Mouse (Mus musculus) bone marrow macrophage, adult 2 months (primary cell): Measurements from ENCODE around the gene AU022751. TPM values are rescaled to one million over a fixed set of nuclear protein-coding genes. Genes with fewer than 3 reads are reported as not detected.
"Not testable (repeated sequence)": the region's sequence is repeated elsewhere in the genome, so short reads cannot be mapped to it uniquely, and the experiment has no call there.

Experiments used
- H3K27ac ChIP-seq: 2 replicates; pipeline ENCODE4 v1.5.1; 2012; ENCODE audit warnings: low read depth, low read length; ENCODE audit not compliant: insufficient read depth
- H3K4me1 ChIP-seq: 2 replicates; pipeline ENCODE4 v1.6.1; 2012; ENCODE audit warnings: low read length; ENCODE audit not compliant: control insufficient read depth, insufficient read depth
- H3K4me3 ChIP-seq: 2 replicates; pipeline ENCODE4 v1.5.1; 2012; ENCODE audit warnings: mild to moderate bottlenecking, low read length, moderate library complexity; ENCODE audit not compliant: insufficient read depth
- CTCF ChIP-seq: IDR thresholded peaks from 2 replicates; pipeline ENCODE4 v1.5.1; 2012; ENCODE audit warnings: low read depth, mild to moderate bottlenecking, low read length, moderate library complexity
- POLR2A ChIP-seq: IDR thresholded peaks from 2 replicates; pipeline ENCODE4 v1.6.1; 2012; ENCODE audit warnings: mild to moderate bottlenecking, low read depth, low read length, borderline replicate concordance
- polyA plus RNA-seq: library from polyadenylated mRNA; stranded (reverse); fragments of >200 nt; gene quantifications from 2 replicates; pipeline ENCODE4 v1.2.4, GENCODE M21; 2012; ENCODE audit not compliant: missing spikeins, insufficient read depth, insufficient read length

The AU022751 gene
- polyA plus RNA-seq, result not detected in 2 replicates

DNA sequence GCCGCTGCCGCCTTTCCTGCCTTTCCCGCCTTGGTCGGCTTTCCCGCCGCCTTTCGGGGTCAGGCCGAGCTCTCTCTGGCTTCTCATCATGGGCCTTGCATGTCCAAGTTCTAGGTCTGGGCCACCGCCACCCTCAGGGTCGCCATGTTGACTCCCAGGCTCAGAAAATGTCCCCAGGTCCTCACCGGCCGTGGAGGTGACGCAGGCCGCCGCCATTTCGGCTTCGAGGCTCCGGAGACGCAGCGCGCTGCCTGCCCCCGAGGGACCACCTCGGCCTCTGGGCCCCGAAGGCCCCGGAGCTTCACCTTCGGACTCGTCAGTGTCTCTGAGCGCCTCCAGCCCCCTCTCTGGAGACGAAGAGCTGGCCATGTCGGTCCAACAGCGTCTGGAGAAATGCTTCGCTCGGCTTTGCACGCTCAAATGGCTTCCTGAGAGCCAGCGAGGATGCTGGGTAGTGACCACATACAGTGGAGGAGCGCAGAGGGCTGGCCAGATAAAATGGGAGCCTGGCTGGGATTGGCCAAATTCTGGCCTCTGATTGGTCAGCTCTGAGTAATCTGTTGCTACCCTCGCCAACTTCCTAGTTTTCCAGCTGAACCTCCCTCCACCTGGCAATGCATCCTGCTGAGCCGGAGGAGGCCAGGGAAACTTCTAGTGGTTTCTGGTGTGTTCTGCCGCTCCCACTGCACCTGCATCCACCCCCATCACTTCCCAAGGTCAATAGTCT, at the start of gene AU022751:
Gene AU022751 (minus strand): TSS at position 466 of the 727 bp plus-strand sequence.
- Histone ChIP-seq H3K4me3 (no peak within 1 kb of the TSS), H3K4me1 (no peaks in the 10 kb centered on the region), H3K27ac (no peak within 1 kb of the TSS)
- TF ChIP-seq POLR2A, result no peak
- no peak for TF ChIP-seq CTCF

DNA sequence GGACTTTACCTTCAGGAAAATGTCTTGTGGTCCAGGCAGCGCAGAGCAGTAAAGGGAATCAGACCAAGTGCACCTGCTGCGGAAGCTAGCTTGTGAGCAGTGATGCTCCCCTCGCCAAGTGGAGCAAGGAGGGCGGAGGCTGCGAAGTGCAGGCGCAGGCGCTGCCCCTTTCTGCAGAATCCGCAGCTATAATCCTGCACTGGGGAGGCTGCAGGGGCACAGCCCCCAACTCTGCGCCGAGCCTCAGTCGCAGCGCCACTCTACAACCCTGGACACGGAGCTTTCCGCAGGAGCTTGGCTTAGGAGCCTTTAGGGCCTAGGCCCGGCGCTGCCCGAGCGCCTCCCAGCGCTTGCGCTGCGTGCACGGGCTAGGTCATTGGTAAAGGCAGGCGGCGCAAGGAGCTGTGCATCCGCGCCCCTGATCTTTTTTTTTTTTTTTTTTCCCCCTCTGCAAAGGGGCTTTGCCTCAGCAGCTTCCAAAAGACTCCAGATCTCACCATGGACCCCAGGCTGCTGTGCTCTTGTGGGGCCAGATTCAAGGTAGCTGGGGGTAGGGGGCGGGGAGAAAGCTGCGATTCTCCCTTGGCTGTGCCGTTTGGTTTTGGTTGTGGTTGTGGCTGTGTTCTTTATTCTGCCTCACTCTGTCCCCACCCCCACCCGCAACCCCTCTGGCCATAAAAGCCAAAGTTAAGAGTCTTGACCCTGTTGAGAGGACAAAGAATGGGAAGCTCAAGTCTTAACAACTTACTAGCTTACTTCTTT, 9.0 kb upstream of the AU022751 start:
- H3K4me1 ChIP-seq, result no peaks in the 10 kb centered on the region
- TF ChIP-seq POLR2A (no peak), CTCF (no peak)
- no peak overlapping the region for H3K27ac ChIP-seq
- no peak overlapping the region for H3K4me3 ChIP-seq

DNA sequence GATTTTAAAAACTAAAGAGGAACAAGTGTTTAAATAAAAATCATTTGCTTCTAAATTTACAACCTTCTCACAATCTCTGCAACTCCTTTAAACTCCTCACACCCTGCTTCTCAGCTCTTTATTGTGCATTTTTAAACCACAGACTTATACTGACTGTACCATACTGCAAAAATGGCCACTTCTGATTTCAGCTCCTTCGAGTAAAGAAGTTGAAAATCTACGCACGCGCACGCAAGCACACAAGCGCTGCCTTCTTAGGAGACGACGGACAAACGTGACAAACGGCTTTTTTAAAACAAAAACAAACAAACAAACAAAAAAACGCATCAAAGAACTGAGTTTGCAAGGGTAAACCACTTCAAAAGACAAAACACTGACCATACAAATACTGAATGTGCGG, 8.3 kb upstream of the AU022751 start:
- H3K4me3 ChIP-seq, result no peak overlapping the region
- TF ChIP-seq CTCF, result no peak
- TF ChIP-seq POLR2A, result no peak
- no peaks in the 10 kb centered on the region for H3K4me1 ChIP-seq
- no peak overlapping the region for H3K27ac ChIP-seq

- TF ChIP-seq POLR2A (no peak), CTCF (no peak)
- Histone ChIP-seq H3K4me3 (no peak overlapping the region), H3K27ac (no peak overlapping the region), H3K4me1 (no peaks in the 10 kb centered on the region)
Observed at GRCm38 (mm10) chrX:6061563-6061962, 21.7 kb downstream of the AU022751 start.

GRCm38 (mm10) chrX:6047936-6048614, 35.1 kb downstream of the AU022751 start:
- H3K27ac ChIP-seq, H3K4me3 ChIP-seq, H3K4me1 ChIP-seq: not testable (repeated sequence)

GRCm38 (mm10) chrX:6047066-6047935, 35.9 kb downstream of the AU022751 start, which contains the start of gene Nudt11:
TSS of gene Nudt11 (plus strand) at chrX:6047453.
- not testable (repeated sequence) for H3K4me1 ChIP-seq, H3K4me3 ChIP-seq, H3K27ac ChIP-seq

Other genes with a start within 250 kb of the AU022751 start
- not detected in 2 replicates for gene Nudt11, start 36.0 kb downstream of the AU022751 start, polyA plus RNA-seq
- gene Nudt10, start 89.6 kb upstream of the AU022751 start, polyA plus RNA-seq, result not detected in 2 replicates
- gene Bmp15, start 237.3 kb upstream of the AU022751 start, polyA plus RNA-seq, result not detected in 2 replicates